Mouse (Mus musculus) limb, embryonic 14.5 days (tissue): ENCODE data around the gene Gdf9. TPM values are rescaled to one million over a fixed set of nuclear protein-coding genes. Genes with fewer than 3 reads are reported as not detected.

Experiments
- ATAC-seq: fragments of 200-750 bp; cut with Nextera tagmentation; 2 replicates; pipeline ENCODE4 v1.8.0; 2017; ENCODE audit warnings: low read depth, moderate number of reproducible peaks, moderate TSS enrichment; ENCODE audit not compliant: low FRiP score
- DNase-seq: peaks from one replicate; pipeline ENCODE4 v3.0.0-alpha.2; 2015; ENCODE audit warnings: low spot score
- H3K27ac ChIP-seq: fragments of 300-500 bp; sonication (generic); replicated peaks from 2 replicates; pipeline ENCODE4 v1.5.1; 2014; ENCODE audit warnings: low read depth, mild to moderate bottlenecking, low read length, moderate library complexity, mixed read lengths
- H3K27me3 ChIP-seq: fragments of 300-500 bp; sonication (generic); 2 replicates; pipeline ENCODE4 v1.6.1; 2014; ENCODE audit warnings: low read length, mixed read lengths; ENCODE audit not compliant: control insufficient read depth, insufficient read depth
- H3K36me3 ChIP-seq: fragments of 300-500 bp; sonication (generic); 2 replicates; pipeline ENCODE4 v1.6.1; 2014; ENCODE audit warnings: mild to moderate bottlenecking, low read length, moderate library complexity, mixed read lengths; ENCODE audit not compliant: control insufficient read depth, insufficient read depth
- H3K4me1 ChIP-seq: fragments of 300-500 bp; sonication (generic); 2 replicates; pipeline ENCODE4 v1.6.1; 2014; ENCODE audit warnings: antibody characterized with exemption, low read length, mixed read lengths; ENCODE audit not compliant: control insufficient read depth, insufficient read depth
- H3K4me2 ChIP-seq: fragments of 300-500 bp; sonication (generic); replicated peaks from 2 replicates; pipeline ENCODE4 v1.6.1; 2014; ENCODE audit warnings: low read depth, mild to moderate bottlenecking, low read length, moderate library complexity; ENCODE audit not compliant: severe bottlenecking
- H3K4me3 ChIP-seq: fragments of 300-500 bp; sonication (generic); replicated peaks from 2 replicates; pipeline ENCODE4 v1.5.1; 2014; ENCODE audit warnings: low read length
- H3K9ac ChIP-seq: fragments of 300-500 bp; sonication (generic); 2 replicates; pipeline ENCODE4 v1.6.1; 2014; ENCODE audit warnings: mild to moderate bottlenecking, low read depth, low read length, moderate library complexity; ENCODE audit not compliant: severe bottlenecking
- H3K9me3 ChIP-seq: fragments of 300-500 bp; sonication (generic); 2 replicates; pipeline ENCODE4 v1.6.1; 2016; ENCODE audit warnings: low read length; ENCODE audit not compliant: control insufficient read depth
- POLR2A ChIP-seq: fragments of 200-500 bp; IDR thresholded peaks from 2 replicates; pipeline ENCODE4 v1.8.0; 2012; ENCODE audit warnings: inconsistent platforms, mild to moderate bottlenecking, moderate library complexity, borderline replicate concordance; ENCODE audit not compliant: insufficient read depth, insufficient read length; ENCODE audit errors: extremely low read depth
- WGBS: fragments of 180-500 bp; shearing (Covaris S2); extraction: QIAGEN DNeasy Blood & Tissue Kit; methylation state at CpG from one replicate; pipeline ENCODE4 v1.1.7; 2014; 5-methylcytosine and 5-hydroxymethylcytosine counted together
- polyA plus RNA-seq, 2 experiments: library from polyadenylated mRNA; depleted of rRNA in 1 of 2; stranded (reverse) in 1 of 2; unstranded in 1 of 2; fragments of >200 nt; fragmentation: Nextera tagmentation in 1 of 2; extraction: Ambion mirVana in 1 of 2; gene quantifications; 2 replicates each; pipeline versions ENCODE4 v1.2.1 to v1.2.3; 2012 to 2014

Gdf9 gene
- polyA plus RNA-seq, 2 experiments, result 1.8 to 2.6 TPM

DNA sequence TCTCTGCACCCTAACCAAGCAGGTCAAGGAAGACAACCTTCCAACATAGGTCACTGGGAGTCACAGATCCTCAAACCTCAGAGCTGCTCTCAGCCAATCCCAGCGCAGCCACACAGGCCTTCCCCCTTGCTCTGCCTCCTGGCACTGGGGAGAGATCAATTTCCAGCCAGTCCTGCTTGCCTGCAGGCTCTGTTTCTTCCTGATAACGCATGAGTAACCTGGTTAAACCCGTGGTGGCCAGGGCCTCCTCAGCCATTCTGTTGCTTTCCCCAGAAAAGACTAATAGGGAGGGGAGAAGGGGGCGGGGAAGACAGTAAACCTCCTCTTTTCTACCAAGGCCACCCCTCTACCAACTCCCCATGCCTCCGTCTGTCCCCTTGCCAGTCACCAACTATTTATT is 30.9 kb downstream of the Gdf9 start:
- H3K36me3 ChIP-seq, result peaks cover 8% of the 10 kb centered on the region; the same call in 1 of the 2 replicates
- peaks cover 47% of the 10 kb centered on the region for H3K27me3 ChIP-seq
- peaks cover 17% of the 10 kb centered on the region for H3K4me1 ChIP-seq
- H3K9ac ChIP-seq, result no peak overlapping the region
- DNase-seq (no peak), ATAC-seq (no peak)
- no peak for TF ChIP-seq POLR2A
- H3K27ac ChIP-seq, result no peak overlapping the region
- no peak overlapping the region for H3K4me3 ChIP-seq
- H3K4me2 ChIP-seq, result no peak overlapping the region
- H3K9me3 ChIP-seq, result no peaks in the 10 kb centered on the region
- WGBS, result 31% methylated on average over 5 of the region's 5 CpGs

DNA sequence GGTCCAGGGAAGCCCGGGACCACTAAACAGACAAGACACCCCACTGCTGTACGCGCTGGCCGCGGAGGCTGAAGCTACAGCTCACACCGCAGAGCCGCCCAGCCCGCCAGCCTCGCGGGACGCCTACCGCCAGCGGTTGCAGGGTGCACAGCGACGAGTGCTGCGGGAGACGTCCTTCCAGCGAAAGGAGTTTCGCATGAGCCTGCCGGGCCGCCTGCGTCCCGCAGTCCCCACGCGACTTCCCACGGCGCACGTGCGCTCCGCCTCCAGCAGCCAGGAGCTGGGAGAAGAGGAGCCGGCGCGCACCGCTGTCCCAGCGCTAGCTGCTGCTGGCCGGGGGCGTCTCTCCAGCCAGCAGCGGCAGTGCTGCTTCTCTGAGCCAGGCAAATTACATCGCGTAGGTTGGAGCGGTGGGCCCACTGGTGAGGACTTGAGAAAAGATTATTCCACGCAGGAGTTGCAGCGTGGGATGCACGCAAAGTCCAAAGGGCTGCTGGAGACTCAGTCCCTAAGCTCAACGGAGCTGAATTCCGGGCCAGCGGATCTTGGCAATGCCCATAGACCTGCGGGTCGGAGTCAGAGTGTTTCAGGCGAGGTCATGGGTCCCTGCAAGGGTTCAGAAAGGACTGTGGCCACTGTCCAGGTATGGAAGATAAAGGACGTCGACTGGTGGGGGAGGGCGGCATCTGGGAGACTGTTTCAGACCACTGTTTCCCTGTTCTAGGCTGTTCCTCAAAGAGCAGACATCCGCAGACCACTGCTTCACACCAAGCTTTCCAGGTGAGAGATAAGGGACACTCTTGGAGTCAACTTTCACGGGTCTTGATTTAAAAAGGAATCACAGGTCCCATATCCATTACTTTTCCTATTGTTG is 33.0 kb downstream of the Gdf9 start:
- Histone ChIP-seq H3K9me3 (no peaks in the 10 kb centered on the region), H3K4me3 (peak overlapping the region; percentile 38), H3K4me1 (peaks cover 11% of the 10 kb centered on the region), H3K9ac (0 out of 2 replicates have a peak overlapping the region, but pooled peaks have one; percentile 21), H3K4me2 (peak overlapping the region; percentile 69), H3K27me3 (peaks cover 47% of the 10 kb centered on the region), H3K36me3 (peaks cover 8% of the 10 kb centered on the region; the same call in 1 of the 2 replicates), H3K27ac (no peak overlapping the region)
- ATAC-seq (no peak), DNase-seq (no peak)
- WGBS, result 12% methylated on average over 51 of the region's 55 CpGs
- no peak for TF ChIP-seq POLR2A

DNA sequence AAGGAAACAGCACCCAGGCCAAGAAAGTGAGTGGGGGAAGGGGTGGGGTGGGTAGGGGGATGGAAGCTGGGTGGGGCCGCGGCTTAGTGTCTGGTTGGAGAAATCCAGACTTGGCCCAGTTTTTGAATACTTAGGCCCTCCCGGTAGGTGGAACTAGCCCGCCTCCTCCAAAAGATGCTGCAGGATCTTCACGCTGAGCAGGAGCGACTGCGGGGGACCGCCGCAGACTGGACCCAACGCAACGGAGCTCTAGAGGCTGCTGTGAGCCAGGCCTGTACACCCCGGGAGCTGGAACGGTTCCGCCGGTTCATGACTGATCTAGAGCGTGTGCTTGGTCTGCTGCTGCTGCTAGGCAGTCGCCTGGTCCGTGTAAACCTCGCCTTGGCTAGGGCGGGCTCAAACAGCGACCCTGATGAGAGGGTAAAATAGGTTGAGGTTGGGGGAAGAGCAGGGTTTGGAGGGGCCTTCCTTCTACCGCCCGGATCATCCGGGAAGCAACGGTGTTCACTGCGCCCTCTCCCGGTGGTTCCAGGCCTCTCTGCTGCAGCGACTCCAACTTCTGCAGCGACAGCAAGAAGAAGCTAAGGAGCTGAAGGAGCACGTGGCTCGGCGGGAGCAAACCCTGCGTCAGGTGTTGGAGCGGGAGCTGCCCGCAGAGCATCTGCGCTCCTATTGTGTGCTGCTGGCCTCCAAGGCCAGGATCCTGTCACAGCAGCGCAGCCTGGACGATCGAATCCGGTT is 35.6 kb downstream of the Gdf9 start:
- Histone ChIP-seq H3K27me3 (peaks cover 57% of the 10 kb centered on the region), H3K9ac (peak overlapping the region; percentile 48)
- 8% methylated on average over 40 of the region's 40 CpGs for WGBS

DNA sequence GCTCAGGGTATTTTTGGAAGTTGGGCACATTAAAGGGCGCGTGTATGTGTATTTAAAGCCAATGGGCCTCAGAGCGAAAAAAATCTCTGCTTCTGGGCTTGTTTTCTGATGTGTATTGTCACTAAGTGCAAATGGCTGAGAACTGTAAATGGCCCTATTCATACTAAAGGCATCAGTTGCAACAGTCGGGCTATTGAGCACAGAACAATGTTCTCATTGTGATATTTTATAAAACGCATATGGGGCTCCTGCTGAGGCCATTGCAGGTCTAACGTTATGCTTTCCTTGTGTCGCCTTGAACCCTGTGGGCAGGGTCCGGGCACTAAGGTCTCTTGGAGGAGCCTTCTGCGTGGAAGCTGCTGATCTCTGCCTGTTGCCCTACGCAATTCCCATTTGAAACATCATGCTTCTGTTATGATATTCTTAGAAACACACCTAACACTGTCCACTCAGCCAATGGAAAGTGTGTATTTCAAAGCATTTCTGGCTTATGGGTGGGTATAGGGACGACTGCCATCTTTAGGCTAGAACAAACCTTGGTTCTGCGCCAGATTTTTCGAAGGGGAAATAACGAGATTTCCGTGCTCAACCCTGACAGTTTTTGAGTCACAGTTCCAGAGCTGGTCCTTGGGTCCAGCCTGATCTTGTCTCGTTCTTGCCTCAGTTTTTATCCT is 38.6 kb downstream of the Gdf9 start:
- H3K27me3 ChIP-seq, result peaks cover 32% of the 10 kb centered on the region
- WGBS, result 30% methylated on average over 16 of the region's 16 CpGs
- no peak overlapping the region for H3K9ac ChIP-seq
- no peak for DNase-seq
- TF ChIP-seq POLR2A, result no peak
- H3K9me3 ChIP-seq, result no peaks in the 10 kb centered on the region
- H3K4me2 ChIP-seq, result peak overlapping the region; percentile 40
- no peak overlapping the region for H3K27ac ChIP-seq
- ATAC-seq, result peak; percentile 10; the same call in 1 of the 2 replicates
- H3K4me1 ChIP-seq, result peaks cover 15% of the 10 kb centered on the region; the same call in 1 of the 2 replicates
- no peak overlapping the region for H3K4me3 ChIP-seq
- H3K36me3 ChIP-seq, result peaks cover 6% of the 10 kb centered on the region; the same call in 1 of the 2 replicates

More for the DNA sequence above, 35.6 kb downstream of the Gdf9 start:
- Histone ChIP-seq H3K36me3 (peaks cover 8% of the 10 kb centered on the region; the same call in 1 of the 2 replicates), H3K4me1 (peaks cover 20% of the 10 kb centered on the region), H3K9me3 (no peaks in the 10 kb centered on the region), H3K4me3 (peak overlapping the region; percentile 21), H3K4me2 (peak overlapping the region; percentile 51), H3K27ac (no peak overlapping the region)
- ATAC-seq (peak; percentile 60; the same call in 1 of the 2 replicates), DNase-seq (peak; percentile 81)
- no peak for TF ChIP-seq POLR2A
